Mouse (Mus musculus): Measurements from ENCODE around the gene Sema5a. TPM values are rescaled to one million over a fixed set of nuclear protein-coding genes. Genes with fewer than 3 reads are reported as not detected.
A peak's percentile ranks its signal among the peaks of the same experiment; 100 is the strongest.

The Sema5a gene
- polyA plus RNA-seq, 1 experiment from 2014 or later = 21.0 TPM

DNA sequence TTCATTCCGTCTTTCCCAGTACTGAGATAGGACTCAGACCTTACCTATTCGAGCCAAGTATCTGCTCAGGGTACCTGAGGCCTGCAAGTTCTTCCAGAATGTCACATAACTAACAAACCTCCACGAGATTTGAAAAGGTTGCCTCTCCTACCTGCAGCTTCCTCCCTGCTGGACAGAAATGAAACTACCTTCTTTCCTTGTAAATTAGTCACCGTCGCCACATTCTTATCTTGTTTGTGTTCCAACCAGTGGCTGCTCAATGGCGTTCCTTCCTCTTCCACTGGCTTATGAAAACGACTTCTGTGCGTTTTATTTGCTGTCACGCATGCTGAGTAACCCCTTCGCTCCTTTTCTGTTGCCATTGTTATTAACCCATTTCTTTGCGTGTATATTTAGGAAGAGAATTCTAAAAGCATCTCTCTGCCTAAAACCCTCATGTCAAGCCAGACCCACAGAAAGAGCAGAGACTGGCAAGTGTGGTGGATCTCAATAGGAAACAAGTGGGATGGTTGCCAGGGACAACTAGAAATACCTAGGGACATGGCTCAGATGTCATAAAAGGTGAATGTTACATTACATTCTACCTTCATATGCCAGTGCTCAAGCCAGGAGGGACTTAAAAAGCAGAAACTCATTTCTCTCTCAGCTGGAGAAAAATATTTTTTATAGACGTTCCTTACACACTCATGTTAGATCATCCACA, 378.6 kb downstream of the Sema5a start:
- Histone ChIP-seq H3K9me3 (replicated peaks; ENCODE audit: low read length) (no peaks in the 10 kb centered on the region), H3K4me1 (replicated peaks; ENCODE audit: insufficient read depth, low read length) (no peaks in the 10 kb centered on the region), H3K9ac (ENCODE audit: low read depth, low read length) (no peak overlapping the region), H3K4me2 (ENCODE audit: low read length) (no peak overlapping the region), H3K36me3 (ENCODE audit: insufficient read depth, low read length) (no peaks in the 10 kb centered on the region), H3K4me3 (replicated peaks; ENCODE audit: low read depth, low read length) (no peak overlapping the region), H3K27me3 (ENCODE audit: insufficient read depth, low read length) (no peaks in the 10 kb centered on the region), H3K27ac (no peak overlapping the region)
- ATAC-seq (replicated peaks; ENCODE audit: low FRiP score, low read depth) (no peak), DNase-seq (ENCODE audit: low spot score) (no peak)
- 58% methylated on average over 12 of the region's 12 CpGs for WGBS
- no peak for TF ChIP-seq CTCF (IDR thresholded peaks at IDR 0.05; ENCODE audit: low read depth)

DNA sequence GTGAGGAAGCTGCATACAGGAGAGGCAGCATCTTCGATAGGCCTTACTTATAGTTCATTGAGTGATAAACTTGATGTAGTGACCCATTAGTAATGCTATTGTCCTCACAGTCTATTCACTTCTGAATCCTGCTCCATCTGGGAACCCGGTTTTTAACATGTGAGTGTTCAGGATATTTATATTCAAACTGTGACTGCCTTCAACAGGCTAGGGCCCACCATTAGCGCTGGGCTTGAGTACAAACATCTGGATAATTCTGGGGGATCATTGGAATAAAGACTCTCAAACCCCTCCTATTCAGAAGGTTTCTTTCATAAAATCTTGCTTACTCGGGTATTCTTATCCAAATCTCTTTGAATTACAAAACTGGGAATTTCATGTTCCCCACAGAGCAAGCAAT, 379.5 kb downstream of the Sema5a start:
- Histone ChIP-seq H3K36me3 (ENCODE audit: insufficient read depth, low read length) (no peaks in the 10 kb centered on the region), H3K27ac (no peak overlapping the region), H3K9ac (ENCODE audit: low read depth, low read length) (no peak overlapping the region), H3K4me1 (replicated peaks; ENCODE audit: insufficient read depth, low read length) (no peaks in the 10 kb centered on the region), H3K27me3 (ENCODE audit: insufficient read depth, low read length) (no peaks in the 10 kb centered on the region), H3K4me2 (ENCODE audit: low read length) (no peak overlapping the region), H3K4me3 (replicated peaks; ENCODE audit: low read depth, low read length) (no peak overlapping the region), H3K9me3 (replicated peaks; ENCODE audit: low read length) (no peaks in the 10 kb centered on the region)
- peak; percentile 19 for DNase-seq (ENCODE audit: low spot score)
- no peak for ATAC-seq (replicated peaks; ENCODE audit: low FRiP score, low read depth)
- 74% methylated on average over 4 of the region's 4 CpGs for WGBS
- no peak for TF ChIP-seq CTCF (IDR thresholded peaks at IDR 0.05; ENCODE audit: low read depth)

DNA sequence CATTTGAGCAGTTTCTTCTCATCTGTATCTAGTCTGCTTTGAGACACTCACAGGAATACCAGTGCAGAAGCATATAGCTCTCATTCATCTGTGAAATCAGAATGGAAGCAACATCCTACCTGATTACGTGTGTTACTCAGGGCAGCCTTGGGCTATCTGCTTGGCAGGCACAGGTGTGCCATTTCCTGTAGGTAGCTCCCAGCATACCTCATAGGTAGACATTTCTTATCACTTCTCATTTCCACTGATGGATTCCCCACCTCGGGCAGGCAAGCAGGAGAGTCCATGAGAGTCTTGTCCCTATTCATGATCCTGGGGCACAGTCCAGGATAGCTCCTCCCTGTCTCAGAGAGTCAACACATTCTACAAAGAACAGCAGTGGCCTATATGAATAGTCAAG, 381.4 kb downstream of the Sema5a start:
- no peak for ATAC-seq (replicated peaks; ENCODE audit: low FRiP score, low read depth)
- 88% methylated on average over 2 of the region's 2 CpGs for WGBS
- DNase-seq (ENCODE audit: low spot score) = no peak
- H3K4me2 ChIP-seq (ENCODE audit: low read length) = no peak overlapping the region
- H3K36me3 ChIP-seq (ENCODE audit: insufficient read depth, low read length) = no peaks in the 10 kb centered on the region
- H3K27ac ChIP-seq = no peak overlapping the region
- H3K4me3 ChIP-seq (replicated peaks; ENCODE audit: low read depth, low read length) = no peak overlapping the region
- no peaks in the 10 kb centered on the region for H3K9me3 ChIP-seq (replicated peaks; ENCODE audit: low read length)
- H3K27me3 ChIP-seq (ENCODE audit: insufficient read depth, low read length) = no peaks in the 10 kb centered on the region
- TF ChIP-seq CTCF (IDR thresholded peaks at IDR 0.05; ENCODE audit: low read depth) = no peak
- no peak overlapping the region for H3K9ac ChIP-seq (ENCODE audit: low read depth, low read length)
- H3K4me1 ChIP-seq (replicated peaks; ENCODE audit: insufficient read depth, low read length) = no peaks in the 10 kb centered on the region

DNA sequence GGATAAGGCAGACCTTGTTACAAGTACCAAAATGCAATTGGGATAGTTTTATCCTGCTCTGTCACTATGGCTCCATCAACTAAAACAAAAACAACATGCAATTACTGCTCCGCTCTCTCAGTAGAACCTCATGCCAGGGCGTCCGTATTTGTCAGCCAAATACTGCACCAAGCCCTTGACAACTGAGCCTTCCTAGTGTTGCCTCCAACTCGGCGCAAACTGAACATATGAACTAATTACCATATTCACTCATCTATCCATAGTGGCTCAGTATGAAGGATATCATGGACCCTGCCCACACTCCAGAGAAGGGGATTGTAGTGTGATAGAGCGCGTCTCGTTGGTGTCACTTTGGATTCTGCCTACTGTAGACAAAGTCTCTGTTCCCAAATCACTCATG, 389.1 kb downstream of the Sema5a start:
- no peak for ATAC-seq (replicated peaks; ENCODE audit: low FRiP score, low read depth)
- Histone ChIP-seq H3K4me3 (replicated peaks; ENCODE audit: low read depth, low read length) (no peak overlapping the region), H3K27ac (no peak overlapping the region), H3K4me1 (replicated peaks; ENCODE audit: insufficient read depth, low read length) (no peaks in the 10 kb centered on the region), H3K27me3 (ENCODE audit: insufficient read depth, low read length) (no peaks in the 10 kb centered on the region), H3K36me3 (ENCODE audit: insufficient read depth, low read length) (no peaks in the 10 kb centered on the region), H3K9ac (ENCODE audit: low read depth, low read length) (no peak overlapping the region), H3K9me3 (replicated peaks; ENCODE audit: low read length) (no peaks in the 10 kb centered on the region), H3K4me2 (ENCODE audit: low read length) (no peak overlapping the region)
- DNase-seq (ENCODE audit: low spot score) = no peak
- no peak for TF ChIP-seq CTCF (IDR thresholded peaks at IDR 0.05; ENCODE audit: low read depth)
- WGBS = 95% methylated on average over 8 of the region's 8 CpGs

- TF ChIP-seq CTCF (IDR thresholded peaks at IDR 0.05; ENCODE audit: low read depth) = no peak
- ATAC-seq (replicated peaks; ENCODE audit: low FRiP score, low read depth) = peak; percentile 68
- H3K27ac ChIP-seq = peak overlapping the region; percentile 38; the same call in 1 of the 2 replicates
These were observed 393.3 kb downstream of the Sema5a start for GRCm38 (mm10) chr15:32637879-32638278.

DNA sequence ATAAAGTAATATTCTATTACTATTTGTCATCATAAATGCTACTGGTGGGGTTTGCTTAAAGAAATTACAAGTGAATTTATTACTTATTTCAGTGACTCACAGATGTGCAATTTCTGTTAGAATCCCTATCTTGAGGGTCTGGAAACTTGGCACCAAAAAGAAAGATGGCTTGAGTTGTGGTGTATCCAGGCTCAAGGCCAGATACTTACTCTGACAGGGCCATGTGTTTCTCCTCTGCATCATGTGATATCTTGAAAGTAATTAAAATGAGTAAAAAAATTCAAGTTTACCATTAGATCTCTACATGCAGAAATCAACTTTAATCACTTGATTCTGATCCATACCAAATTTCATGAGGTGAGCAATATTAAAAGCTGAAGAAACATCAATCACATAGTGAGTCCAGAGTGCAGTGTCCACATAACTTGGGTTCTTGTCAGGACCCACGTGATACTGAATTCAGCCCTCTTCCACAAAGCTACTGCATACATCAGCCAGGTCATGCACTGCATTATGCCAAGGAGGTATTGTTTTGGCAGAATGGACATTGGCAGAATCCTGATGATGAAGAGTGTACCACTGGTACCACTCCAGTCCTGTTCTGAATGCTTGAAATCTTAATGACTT, 402.6 kb downstream of the Sema5a start:
- ATAC-seq (replicated peaks; ENCODE audit: low FRiP score, low read depth) (0 out of 2 replicates have a peak, but pooled peaks have one; percentile 52), DNase-seq (ENCODE audit: low spot score) (peak; percentile 75)
- Histone ChIP-seq H3K27me3 (ENCODE audit: insufficient read depth, low read length) (no peaks in the 10 kb centered on the region), H3K36me3 (ENCODE audit: insufficient read depth, low read length) (no peaks in the 10 kb centered on the region), H3K9ac (ENCODE audit: low read depth, low read length) (no peak overlapping the region), H3K4me1 (replicated peaks; ENCODE audit: insufficient read depth, low read length) (no peaks in the 10 kb centered on the region), H3K4me2 (ENCODE audit: low read length) (no peak overlapping the region), H3K27ac (no peak overlapping the region), H3K4me3 (replicated peaks; ENCODE audit: low read depth, low read length) (no peak overlapping the region), H3K9me3 (replicated peaks; ENCODE audit: low read length) (no peaks in the 10 kb centered on the region)
- 46% methylated on average over 1 of the region's 1 CpGs for WGBS
- TF ChIP-seq CTCF (IDR thresholded peaks at IDR 0.05; ENCODE audit: low read depth) = no peak

More at GRCm38 (mm10) chr15:32637879-32638278, 393.3 kb downstream of the Sema5a start:
- no peak overlapping the region for H3K9ac ChIP-seq (ENCODE audit: low read depth, low read length)
- WGBS = 37% methylated on average over 3 of the region's 3 CpGs
- H3K9me3 ChIP-seq (replicated peaks; ENCODE audit: low read length) = no peaks in the 10 kb centered on the region
- H3K4me1 ChIP-seq (replicated peaks; ENCODE audit: insufficient read depth, low read length) = no peaks in the 10 kb centered on the region
- H3K36me3 ChIP-seq (ENCODE audit: insufficient read depth, low read length) = no peaks in the 10 kb centered on the region
- no peaks in the 10 kb centered on the region for H3K27me3 ChIP-seq (ENCODE audit: insufficient read depth, low read length)
- no peak overlapping the region for H3K4me2 ChIP-seq (ENCODE audit: low read length)
- H3K4me3 ChIP-seq (replicated peaks; ENCODE audit: low read depth, low read length) = no peak overlapping the region
- DNase-seq (ENCODE audit: low spot score) = peak; percentile 49
